Mouse (Mus musculus) left cerebral cortex, adult 11 months (tissue): ENCODE results near the gene Vmn2r75.
"Not testable (repeated sequence)": the region's sequence is repeated elsewhere in the genome, so short reads cannot be mapped to it uniquely, and the experiment has no call there.

Experiments
- DNase-seq: peaks from one replicate; pipeline ENCODE4 v3.0.0; 2022; ENCODE audit warnings: low spot score

Vmn2r75 gene

GRCm38 (mm10) chr7:86171678-86172077 lies at the start of gene Vmn2r75:
Gene Vmn2r75 (minus strand): TSS chr7:86171778.
- DNase-seq: not testable (repeated sequence)

GRCm38 (mm10) chr7:86211345-86211744 lies 39.8 kb upstream of the Vmn2r75 start:
- peak; percentile 2 for DNase-seq
